Mouse (Mus musculus) liver, embryonic 16.5 days (tissue): ENCODE data around the gene Rnf182. TPM values are rescaled to one million over a fixed set of nuclear protein-coding genes. Genes with fewer than 3 reads are reported as not detected.

Experiments
- ATAC-seq: fragments of 200-750 bp; cut with Nextera tagmentation; 2 replicates; pipeline ENCODE4 v1.8.0; 2017; ENCODE audit warnings: low read depth, mild to moderate bottlenecking, moderate number of reproducible peaks, moderate library complexity
- H3K27ac ChIP-seq: fragments of 300-500 bp; sonication (generic); 2 replicates; pipeline ENCODE4 v1.5.1; 2014; ENCODE audit warnings: mild to moderate bottlenecking, low read length
- H3K27me3 ChIP-seq: fragments of 300-500 bp; sonication (generic); 2 replicates; pipeline ENCODE4 v1.6.1; 2014; ENCODE audit warnings: low read depth, low read length, mixed read lengths; ENCODE audit not compliant: control insufficient read depth, insufficient read depth
- H3K36me3 ChIP-seq: fragments of 300-500 bp; sonication (generic); 2 replicates; pipeline ENCODE4 v1.6.1; 2014; ENCODE audit warnings: mild to moderate bottlenecking; ENCODE audit not compliant: control insufficient read depth, insufficient read depth
- H3K4me1 ChIP-seq: fragments of 300-500 bp; sonication (generic); 2 replicates; pipeline ENCODE4 v1.6.1; 2014; ENCODE audit warnings: low read depth, low read length, mixed read lengths; ENCODE audit not compliant: control insufficient read depth
- H3K4me2 ChIP-seq: fragments of 300-500 bp; sonication (generic); 2 replicates; pipeline ENCODE4 v1.6.1; 2014; ENCODE audit warnings: low read depth, low read length, mixed read lengths
- H3K4me3 ChIP-seq: fragments of 300-500 bp; sonication (generic); 2 replicates; pipeline ENCODE4 v1.5.1; 2014; ENCODE audit warnings: low read depth, mild to moderate bottlenecking, low read length
- H3K9ac ChIP-seq: fragments of 300-500 bp; sonication (generic); 2 replicates; pipeline ENCODE4 v1.6.1; 2014; ENCODE audit warnings: low read depth, low read length
- H3K9me3 ChIP-seq: fragments of 300-500 bp; sonication (generic); replicated peaks from 2 replicates; pipeline ENCODE4 v1.6.1; 2016; ENCODE audit warnings: low read length; ENCODE audit not compliant: control insufficient read depth
- WGBS: fragments of 180-500 bp; shearing (Covaris S2); extraction: QIAGEN DNeasy Blood & Tissue Kit; methylation state at CpG from one replicate; pipeline ENCODE4 v1.1.7; 2014; ENCODE audit not compliant: insufficient replicate concordance; 5-methylcytosine and 5-hydroxymethylcytosine counted together
- polyA plus RNA-seq: library from polyadenylated mRNA; unstranded; fragments of >200 nt; fragmentation: Nextera tagmentation; extraction: Ambion mirVana; gene quantifications from 2 replicates; pipeline ENCODE4 v1.2.1, GENCODE M21; 2015

Gene Rnf182
- polyA plus RNA-seq: not detected in 2 replicates

GRCm38 (mm10) chr13:43615577-43616254 lies at the start of gene Rnf182:
Rnf182 (plus strand) TSS chr13:43615710.
- Histone ChIP-seq H3K27ac (no peak within 1 kb of the TSS), H3K4me2 (peak within 1 kb of the TSS; percentile 76), H3K4me3 (peak within 1 kb of the TSS; percentile 58), H3K9me3 (no peaks in the 10 kb centered on the region), H3K36me3 (no peaks in the 10 kb centered on the region), H3K27me3 (peaks cover 27% of the 10 kb centered on the region), H3K9ac (0 out of 2 replicates have a peak within 1 kb of the TSS, but pooled peaks have one; percentile 16), H3K4me1 (no peaks in the 10 kb centered on the region; the same call in 1 of the 2 replicates)
- ATAC-seq: peak; percentile 45; the same call in 1 of the 2 replicates
- under 1% methylated on average over 45 of the region's 58 CpGs for WGBS

DNA sequence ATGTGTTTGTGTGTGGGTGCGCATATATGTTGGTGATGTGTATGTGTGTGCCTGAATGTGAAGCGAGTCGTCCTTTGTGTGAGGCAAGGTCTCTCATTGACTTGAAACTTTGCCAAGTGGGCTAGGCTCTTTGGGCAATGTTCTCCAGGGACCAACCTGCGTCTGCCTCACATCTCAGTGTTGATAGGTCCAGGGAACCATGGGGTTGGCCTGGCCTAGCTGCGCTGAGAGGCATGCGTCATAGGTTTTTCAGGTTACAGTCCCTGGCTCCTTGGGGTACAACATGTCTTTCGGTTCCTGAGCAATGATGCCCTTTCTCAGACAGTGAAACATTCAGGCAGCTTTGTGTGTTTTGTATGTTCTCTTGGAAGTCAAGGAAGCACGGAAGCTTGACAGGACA lies 49.3 kb upstream of the Rnf182 start:
- Histone ChIP-seq H3K36me3 (no peaks in the 10 kb centered on the region), H3K9me3 (no peaks in the 10 kb centered on the region), H3K9ac (no peak overlapping the region), H3K4me2 (no peak overlapping the region), H3K27ac (no peak overlapping the region), H3K4me3 (no peak overlapping the region), H3K27me3 (no peaks in the 10 kb centered on the region), H3K4me1 (peaks cover 5% of the 10 kb centered on the region; the same call in 1 of the 2 replicates)
- no peak for ATAC-seq
- 78% methylated on average over 8 of the region's 8 CpGs for WGBS

GRCm38 (mm10) chr13:43567141-43567891 lies 48.2 kb upstream of the Rnf182 start:
- Histone ChIP-seq H3K27ac (no peak overlapping the region), H3K9ac (no peak overlapping the region), H3K4me1 (peaks cover 3% of the 10 kb centered on the region; the same call in 1 of the 2 replicates), H3K9me3 (no peaks in the 10 kb centered on the region), H3K4me3 (no peak overlapping the region), H3K36me3 (no peaks in the 10 kb centered on the region), H3K27me3 (no peaks in the 10 kb centered on the region), H3K4me2 (no peak overlapping the region)
- ATAC-seq: no peak
- 68% methylated on average over 24 of the region's 25 CpGs for WGBS

DNA sequence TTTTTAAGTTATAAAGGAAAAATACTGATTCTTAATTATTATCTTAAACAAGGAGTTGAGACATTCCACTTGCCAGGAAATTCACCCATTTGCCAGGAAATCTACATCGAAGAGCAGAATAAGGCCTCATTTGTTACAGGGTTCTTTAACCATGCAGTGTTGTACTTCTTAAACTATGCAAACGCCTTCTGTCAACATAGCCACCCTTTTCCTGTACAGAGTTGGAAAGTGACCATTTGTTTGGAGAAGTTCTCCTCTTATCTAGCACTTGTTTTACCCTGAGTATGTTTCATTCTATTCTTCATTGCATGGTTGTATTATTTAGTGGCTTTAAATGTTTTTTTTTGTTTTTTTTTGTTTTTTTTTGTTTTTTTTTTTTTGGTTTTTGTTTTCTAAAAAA lies 41.5 kb upstream of the Rnf182 start:
- Histone ChIP-seq H3K4me2 (no peak overlapping the region), H3K4me1 (no peaks in the 10 kb centered on the region), H3K9ac (no peak overlapping the region), H3K27me3 (no peaks in the 10 kb centered on the region), H3K27ac (no peak overlapping the region), H3K36me3 (no peaks in the 10 kb centered on the region), H3K9me3 (no peaks in the 10 kb centered on the region), H3K4me3 (no peak overlapping the region)
- no peak for ATAC-seq
- 51% methylated on average over 2 of the region's 2 CpGs for WGBS

- no peak for ATAC-seq
- H3K4me3 ChIP-seq: no peak overlapping the region
- no peaks in the 10 kb centered on the region for H3K27me3 ChIP-seq
- H3K27ac ChIP-seq: no peak overlapping the region
- H3K9me3 ChIP-seq: no peaks in the 10 kb centered on the region
- H3K4me1 ChIP-seq: no peaks in the 10 kb centered on the region
- WGBS: 86% methylated on average over 5 of the region's 5 CpGs
- no peaks in the 10 kb centered on the region for H3K36me3 ChIP-seq
- no peak overlapping the region for H3K9ac ChIP-seq
- H3K4me2 ChIP-seq: no peak overlapping the region
Measured at GRCm38 (mm10) chr13:43575431-43575830, 40.1 kb upstream of the Rnf182 start.

GRCm38 (mm10) chr13:43577254-43577653 lies 38.3 kb upstream of the Rnf182 start:
- H3K27ac ChIP-seq: no peak overlapping the region
- no peaks in the 10 kb centered on the region for H3K36me3 ChIP-seq
- H3K27me3 ChIP-seq: no peaks in the 10 kb centered on the region
- no peaks in the 10 kb centered on the region for H3K9me3 ChIP-seq
- WGBS: 51% methylated on average over 5 of the region's 5 CpGs
- H3K4me3 ChIP-seq: no peak overlapping the region
- H3K4me1 ChIP-seq: no peaks in the 10 kb centered on the region
- no peak overlapping the region for H3K4me2 ChIP-seq
- no peak for ATAC-seq
- no peak overlapping the region for H3K9ac ChIP-seq

GRCm38 (mm10) chr13:43577766-43578165 lies 37.7 kb upstream of the Rnf182 start:
- WGBS: 71% methylated on average over 12 of the region's 12 CpGs
- Histone ChIP-seq H3K36me3 (no peaks in the 10 kb centered on the region), H3K9me3 (no peaks in the 10 kb centered on the region), H3K27ac (no peak overlapping the region), H3K4me1 (no peaks in the 10 kb centered on the region), H3K27me3 (no peaks in the 10 kb centered on the region), H3K9ac (no peak overlapping the region), H3K4me3 (no peak overlapping the region), H3K4me2 (no peak overlapping the region)
- no peak for ATAC-seq

DNA sequence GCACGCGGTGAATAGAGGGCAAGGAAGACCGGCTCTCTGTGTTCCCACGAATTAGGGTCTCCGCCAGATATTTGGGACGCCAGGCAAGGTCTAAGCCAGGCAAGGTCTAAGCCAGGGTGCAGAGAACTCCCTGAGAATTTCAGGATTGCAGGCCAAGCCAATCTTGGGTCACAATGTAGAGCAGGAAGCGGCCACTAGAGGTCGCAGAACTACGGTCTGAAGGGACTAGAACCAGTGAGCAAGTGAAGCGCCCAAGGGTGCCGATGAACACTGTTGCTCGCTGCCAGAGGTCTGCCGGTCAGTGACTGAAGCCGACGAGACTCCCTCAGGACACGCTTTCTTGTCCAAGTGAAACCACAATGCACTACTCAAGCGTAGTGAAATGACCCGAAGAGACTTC lies 35.8 kb upstream of the Rnf182 start:
- no peaks in the 10 kb centered on the region for H3K27me3 ChIP-seq
- 17% methylated on average over 18 of the region's 18 CpGs for WGBS
- no peak overlapping the region for H3K27ac ChIP-seq
- no peaks in the 10 kb centered on the region for H3K36me3 ChIP-seq
- H3K4me2 ChIP-seq: no peak overlapping the region
- no peak for ATAC-seq
- H3K9ac ChIP-seq: no peak overlapping the region
- H3K9me3 ChIP-seq: no peaks in the 10 kb centered on the region
- no peak overlapping the region for H3K4me3 ChIP-seq
- H3K4me1 ChIP-seq: no peaks in the 10 kb centered on the region

DNA sequence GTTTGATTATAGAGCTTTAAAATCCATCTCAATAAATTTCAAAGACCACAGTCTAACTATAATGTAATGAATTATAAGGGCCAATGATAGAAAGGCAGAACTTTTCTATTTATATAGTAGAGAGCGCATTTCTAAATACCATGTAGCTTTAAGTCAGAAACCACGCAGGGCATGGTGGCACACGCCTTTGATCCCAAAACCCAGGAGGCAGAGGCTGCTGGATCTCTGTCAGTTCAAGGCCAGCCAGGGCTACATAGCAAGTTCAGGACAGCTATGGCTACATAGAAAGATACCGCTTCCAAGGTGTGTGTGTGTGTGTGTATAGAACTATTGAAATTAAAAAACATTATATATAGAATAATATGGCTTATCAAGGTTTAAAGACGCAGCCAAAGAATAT lies 34.8 kb upstream of the Rnf182 start:
- H3K4me2 ChIP-seq: no peak overlapping the region

More for the DNA sequence above, 34.8 kb upstream of the Rnf182 start:
- H3K27me3 ChIP-seq: no peaks in the 10 kb centered on the region
- no peaks in the 10 kb centered on the region for H3K4me1 ChIP-seq
- ATAC-seq: no peak
- no peak overlapping the region for H3K9ac ChIP-seq
- no peaks in the 10 kb centered on the region for H3K9me3 ChIP-seq
- no peaks in the 10 kb centered on the region for H3K36me3 ChIP-seq
- WGBS: 75% methylated on average over 5 of the region's 5 CpGs
- no peak overlapping the region for H3K27ac ChIP-seq
- no peak overlapping the region for H3K4me3 ChIP-seq
